Mouse (Mus musculus): ENCODE results near the gene Cmss1.

DNA sequence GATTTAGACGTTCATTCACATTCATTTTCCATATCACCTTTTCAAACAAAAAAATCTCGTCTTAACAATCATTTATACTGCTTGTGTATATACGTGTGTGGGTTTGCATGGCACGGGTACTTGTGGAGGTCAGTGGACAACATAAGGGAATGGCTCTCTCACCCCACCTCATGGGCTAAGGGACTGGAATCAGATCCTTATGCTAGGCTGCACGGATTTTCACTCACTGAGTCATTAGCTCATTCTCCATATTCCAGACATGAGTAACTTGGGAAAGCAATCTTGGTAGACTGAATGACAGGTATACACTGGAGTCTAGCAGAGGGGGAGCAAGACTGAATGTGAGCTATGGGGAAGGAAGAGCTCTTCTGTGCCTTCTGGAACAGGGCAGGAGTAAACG is 173.0 kb downstream of the Cmss1 start:
- TF ChIP-seq GATA1 (IDR thresholded peaks at IDR 0.05; ENCODE audit: borderline replicate concordance, low read length) (no peak), FLI1 (IDR thresholded peaks at IDR 0.05; ENCODE audit: low read length) (no peak)

All from megakaryocyte, embryonic 14.5 days (primary cell).